Mouse (Mus musculus) hematopoietic stem cell, adult 5-6 weeks (primary cell): ENCODE data around the gene Pth2. TPM values are rescaled to one million over a fixed set of nuclear protein-coding genes. Genes with fewer than 3 reads are reported as not detected.
"Not testable (repeated sequence)": the region's sequence is repeated elsewhere in the genome, so short reads cannot be mapped to it uniquely, and the experiment has no call there.

Experiments
- ATAC-seq, 2 experiments: fragments of 125-278 bp in 1 of 2; replicated peaks in 1 of 2; 2 replicates each; pipeline ENCODE4 v1.8.0; 2016 to 2017; ENCODE audit warnings: inconsistent platforms in 2 of 2, mild to moderate bottlenecking in 2 of 2, moderate number of reproducible peaks in 2 of 2, low read depth in 1 of 2, moderate TSS enrichment in 1 of 2; ENCODE audit not compliant: low FRiP score in 2 of 2, poor library complexity in 2 of 2, severe bottlenecking in 2 of 2, insufficient read depth in 1 of 2, low TSS enrichment in 1 of 2
- total RNA-seq: library from RNA; stranded (forward); fragments of 172-1452, 232-1000 nt; gene quantifications from 2 replicates; pipeline ENCODE4 v1.2.3, GENCODE M21; 2017

The Pth2 gene
- total RNA-seq, 1 experiment from 2014 or later: not detected

DNA sequence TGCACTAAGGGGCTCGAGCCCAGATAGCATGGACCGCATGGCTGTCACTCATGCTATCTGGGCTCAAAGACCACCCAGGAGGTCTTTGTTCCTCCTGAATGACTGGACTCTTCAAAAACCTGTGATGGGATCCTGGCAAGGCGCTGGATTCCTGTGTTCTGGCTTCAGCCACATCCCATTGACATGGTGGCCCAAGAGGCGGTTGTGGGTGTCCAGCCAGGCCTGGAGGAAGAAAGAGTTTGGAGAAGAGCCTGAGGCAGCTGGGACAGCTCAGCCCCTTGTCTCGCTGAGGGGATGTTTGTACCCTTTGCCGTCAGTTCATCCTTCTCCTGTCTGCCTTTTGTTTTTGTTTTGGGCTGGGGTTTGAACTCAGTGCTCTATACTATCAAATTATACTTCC lies 31.2 kb upstream of the Pth2 start:
- no peak for ATAC-seq

GRCm38 (mm10) chr7:45150321-45150720 lies 30.5 kb upstream of the Pth2 start:
- ATAC-seq: no peak

- ATAC-seq: no peak
These were observed 29.5 kb upstream of the Pth2 start for GRCm38 (mm10) chr7:45151303-45151702.

DNA sequence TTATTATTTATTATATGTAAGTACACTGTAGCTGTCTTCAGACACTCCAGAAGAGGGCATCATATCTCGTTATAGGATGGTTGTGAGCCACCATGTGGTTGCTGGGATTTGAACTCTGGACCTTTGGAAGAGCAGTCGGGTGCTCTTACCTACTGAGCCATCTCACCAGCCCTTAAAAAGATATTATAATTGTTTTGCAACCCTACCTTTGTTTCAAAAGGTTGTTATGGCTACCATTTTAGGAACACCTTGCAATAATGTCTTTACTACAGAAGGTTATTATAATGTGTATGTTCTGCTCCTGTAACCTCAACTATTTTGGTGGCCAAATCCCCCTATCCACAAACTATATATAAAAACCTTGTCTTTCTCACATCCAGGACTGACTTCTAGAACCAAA lies 27.7 kb upstream of the Pth2 start:
- ATAC-seq: not testable (repeated sequence)

DNA sequence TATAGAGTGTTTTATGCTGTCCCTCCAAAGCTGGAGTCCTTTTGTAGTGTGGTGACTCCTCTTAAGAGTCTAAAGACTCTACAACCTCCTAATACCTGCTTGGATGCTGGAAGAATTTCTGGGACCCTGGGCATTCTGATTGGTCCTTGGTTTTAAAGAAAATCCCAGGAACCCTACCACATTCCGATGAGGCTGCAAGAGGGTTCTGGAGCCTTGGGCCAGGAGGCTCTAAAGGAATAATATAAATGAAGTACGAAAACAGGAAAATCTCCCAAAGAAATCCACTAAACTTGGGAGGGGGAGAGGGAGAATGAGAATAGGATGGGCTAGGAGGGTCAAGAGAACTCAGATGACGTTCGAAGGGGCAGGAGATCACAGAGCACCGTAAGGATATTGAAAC lies 27.2 kb upstream of the Pth2 start:
- ATAC-seq: no peak

DNA sequence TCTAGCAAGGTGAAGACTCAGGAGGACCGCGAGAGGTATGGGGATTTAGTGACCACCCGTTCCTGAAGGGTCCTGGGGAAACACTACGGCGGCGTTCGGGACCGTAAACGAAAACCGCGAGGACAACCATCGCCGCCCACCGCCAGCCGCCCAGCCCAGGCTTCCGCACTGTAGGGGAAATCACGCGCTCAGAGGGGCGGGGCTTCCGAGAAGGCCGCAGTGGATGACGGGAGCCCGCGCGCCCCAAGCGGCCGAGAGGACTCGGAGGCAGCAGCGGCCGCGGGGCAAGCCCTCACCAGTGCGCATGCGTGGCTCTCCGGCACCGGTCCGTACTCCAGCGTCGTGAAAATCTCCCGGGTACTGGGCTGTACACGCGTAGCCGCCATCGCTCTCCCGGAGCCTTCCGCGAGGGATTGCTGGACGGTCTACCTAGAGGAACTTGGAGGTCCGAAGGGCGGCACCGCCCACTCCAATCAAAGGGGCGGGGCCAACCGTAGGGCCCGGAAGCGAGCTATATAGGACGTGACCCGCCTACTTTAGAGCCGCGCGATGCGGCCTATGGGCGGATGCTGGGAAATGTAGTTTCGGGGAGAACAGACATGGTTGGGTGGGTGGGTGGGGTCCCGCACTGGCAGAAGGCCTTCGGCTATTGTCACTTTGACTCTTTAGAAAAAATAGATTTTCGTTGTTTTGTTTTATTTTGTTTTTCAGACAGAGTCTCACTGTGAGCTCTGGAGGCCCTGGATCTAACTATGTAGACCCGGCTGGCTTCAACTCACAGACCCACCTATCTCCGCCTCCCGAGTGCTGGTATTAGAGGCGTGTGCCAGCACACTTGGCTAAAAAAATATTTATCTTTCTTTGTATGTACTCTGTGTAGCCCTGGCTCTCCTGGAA lies 26.5 kb upstream of the Pth2 start, which contains the start of the genes Pih1d1 and Aldh16a1:
TSS of gene Pih1d1 (plus strand) at position 208 of the 897 bp plus-strand sequence.
TSS of gene Aldh16a1 (minus strand) at position 489 of the 897 bp plus-strand sequence.
- ATAC-seq: peak; percentile 93 to 94

- ATAC-seq: no peak
These were observed 25.7 kb upstream of the Pth2 start for GRCm38 (mm10) chr7:45154993-45155514.

- no peak for ATAC-seq
These were observed 25.2 kb upstream of the Pth2 start for GRCm38 (mm10) chr7:45155590-45155989.

- ATAC-seq: no peak
These were observed 24.6 kb upstream of the Pth2 start for GRCm38 (mm10) chr7:45156206-45156605.

DNA sequence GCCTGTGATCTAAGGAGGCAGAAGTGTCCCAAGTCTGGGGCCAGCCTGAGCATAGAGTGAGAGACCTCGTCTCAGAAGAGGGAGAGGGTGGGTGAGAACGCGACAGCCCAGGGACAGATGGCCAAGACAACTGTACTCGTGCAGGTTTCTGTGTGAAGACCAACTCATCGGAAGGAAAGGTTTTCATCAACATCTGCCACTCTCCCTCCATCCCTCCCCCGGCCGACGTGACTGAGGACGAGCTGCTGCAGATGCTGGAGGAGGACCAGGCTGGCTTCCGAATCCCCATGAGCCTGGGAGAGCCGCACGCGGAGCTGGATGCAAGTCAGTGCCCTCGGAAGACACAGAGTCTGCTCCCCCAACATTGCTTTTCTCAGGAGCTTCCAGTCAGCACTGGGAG lies 23.3 kb upstream of the Pth2 start:
- no peak for ATAC-seq

GRCm38 (mm10) chr7:45158991-45159390 lies 21.8 kb upstream of the Pth2 start:
- no peak for ATAC-seq

DNA sequence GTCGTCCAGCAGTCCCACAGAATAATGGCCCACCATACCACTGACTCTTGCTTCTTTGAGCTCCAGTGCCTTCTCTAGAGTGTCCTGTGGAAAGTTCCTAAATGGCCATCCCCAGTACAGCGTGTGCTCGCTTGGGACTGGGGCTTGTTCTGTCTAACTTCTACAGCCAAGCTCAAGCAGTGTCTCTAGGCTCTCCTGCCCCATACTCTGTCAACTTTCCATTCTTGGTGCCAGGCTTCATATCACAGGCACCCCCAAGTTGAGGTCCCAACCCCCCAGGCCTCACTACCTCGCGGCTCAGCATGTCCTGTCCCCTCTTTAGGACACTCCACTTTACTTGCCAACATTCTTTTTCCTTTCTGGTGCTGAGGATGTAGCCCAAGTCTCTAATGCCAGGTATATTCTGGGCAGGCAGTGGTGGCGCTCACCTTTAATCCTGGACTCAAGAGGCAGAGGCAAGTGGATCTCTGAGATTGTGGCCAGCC lies 20.4 kb upstream of the Pth2 start:
- no peak for ATAC-seq

DNA sequence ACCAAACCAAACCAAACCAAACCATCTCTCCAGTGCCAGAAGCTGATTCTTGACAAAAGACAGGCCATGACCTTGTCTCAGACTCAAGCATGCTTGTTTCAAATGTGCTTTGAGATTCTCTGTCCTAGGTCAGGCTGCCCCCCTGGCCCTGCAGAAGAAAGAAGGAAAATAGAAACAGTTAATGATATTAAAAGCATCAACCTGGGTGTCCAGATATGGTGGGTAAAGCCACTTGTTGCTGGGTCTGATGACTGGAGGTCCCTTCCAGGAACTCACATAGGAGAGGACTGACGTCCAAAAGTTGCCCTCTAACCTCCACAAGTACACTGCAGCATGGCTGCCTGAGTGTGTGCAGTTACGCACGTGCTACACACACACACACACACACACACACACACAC lies 19.9 kb upstream of the Pth2 start:
- no peak for ATAC-seq

- ATAC-seq: peak; percentile 78 to 88
These were observed 19.0 kb upstream of the Pth2 start for GRCm38 (mm10) chr7:45161612-45162473.

DNA sequence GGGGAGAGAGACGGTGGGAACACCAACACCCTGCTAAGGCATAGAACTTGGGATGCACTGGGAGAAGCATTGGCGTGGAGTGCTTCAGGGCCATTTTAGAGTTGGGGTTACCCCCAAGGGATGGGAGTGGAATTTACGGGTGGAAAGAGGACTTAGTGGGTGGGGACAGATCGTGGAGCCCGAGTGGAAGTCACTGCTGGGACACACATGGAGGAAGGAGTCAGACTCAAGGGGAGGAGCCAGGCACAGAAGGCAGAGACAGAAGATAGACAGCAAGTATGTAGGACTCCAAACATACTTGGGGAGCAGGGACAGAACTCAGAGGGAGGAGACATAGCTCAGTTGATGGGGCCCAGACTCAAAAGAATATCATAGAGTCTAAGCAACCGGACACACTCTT lies 18.2 kb upstream of the Pth2 start:
- no peak for ATAC-seq

DNA sequence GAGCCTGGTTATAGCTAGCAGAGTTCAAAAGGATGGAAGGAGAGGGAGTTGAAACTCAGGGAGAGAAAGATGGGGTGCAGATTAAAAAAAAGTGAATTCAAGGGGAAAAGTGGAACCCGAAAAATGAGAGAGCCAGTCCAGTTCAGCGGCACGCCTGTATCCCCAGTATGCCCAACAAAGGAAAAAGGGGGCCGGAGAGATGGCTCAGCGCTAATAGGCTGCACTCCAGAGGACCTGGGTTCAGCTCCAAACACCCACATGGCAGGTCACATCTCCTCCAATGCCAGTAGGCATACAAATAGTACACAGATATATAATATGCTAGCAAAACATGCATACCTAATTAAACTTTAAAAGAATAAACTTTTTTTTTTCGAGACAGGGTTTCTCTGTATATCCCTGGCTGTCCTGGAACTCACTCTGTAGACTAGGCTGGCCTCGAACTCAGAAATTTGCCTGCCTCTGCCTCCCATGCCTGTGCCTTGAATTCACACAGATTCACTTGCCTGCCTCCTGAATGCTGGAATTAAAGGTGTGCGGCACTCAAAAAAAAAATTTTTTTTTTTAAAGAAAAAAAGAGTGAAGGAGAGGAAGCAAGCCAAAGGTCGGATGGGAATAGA lies 17.7 kb upstream of the Pth2 start:
- ATAC-seq: no peak

DNA sequence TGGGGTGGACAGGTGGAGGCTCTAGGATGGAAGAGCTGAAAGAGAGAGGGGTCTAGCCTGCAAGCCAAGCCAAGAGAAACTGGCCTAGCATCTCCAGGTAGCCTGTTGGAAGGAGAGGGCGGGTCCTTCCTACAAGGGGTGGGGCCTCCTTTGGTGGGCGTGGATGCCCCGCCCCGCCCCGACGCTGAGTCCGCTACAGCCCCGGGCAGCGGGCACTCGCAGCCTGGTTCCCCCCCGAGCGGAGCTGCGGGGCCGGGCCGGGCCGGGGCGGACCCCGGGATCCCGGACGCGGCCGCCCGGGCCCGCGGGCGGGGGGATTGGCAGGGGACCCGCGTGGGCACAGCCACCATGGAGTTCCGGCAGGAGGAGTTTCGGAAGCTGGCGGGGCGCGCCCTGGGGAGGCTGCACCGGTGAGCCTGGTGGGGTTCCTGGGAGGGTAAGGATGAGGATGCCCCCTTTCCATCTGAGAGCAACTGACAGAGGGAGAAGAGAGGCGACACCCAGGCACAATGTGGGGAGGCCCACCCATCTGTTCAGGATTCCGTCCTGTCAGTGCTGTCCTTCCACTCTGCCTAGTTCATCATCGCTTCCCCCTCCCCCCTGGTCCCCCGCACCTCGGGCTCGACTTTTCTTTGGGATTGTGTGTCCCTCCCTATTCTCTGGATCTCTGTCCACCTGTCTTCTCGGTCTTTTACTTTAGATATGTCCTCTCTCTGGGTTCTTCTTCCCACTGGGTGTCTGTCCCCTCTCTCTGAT lies 16.9 kb upstream of the Pth2 start, which contains the start of gene Slc17a7:
TSS of gene Slc17a7 (plus strand) at position 215 of the 756 bp plus-strand sequence.
- ATAC-seq: 0 out of 4 replicates have a peak, but pooled peaks of 1 of the 2 experiments have one; percentile 44
